Mouse (Mus musculus) c-Kit-positive CD71-positive TER-119-positive erythroid progenitor cells, embryonic 14.5 days (primary cell): ENCODE data around the gene Fuca2.

Experiments
- DNase-seq: peaks from one replicate; pipeline ENCODE4 v3.0.0-alpha.2; 2013; ENCODE audit warnings: low spot score

Gene Fuca2

GRCm38 (mm10) chr10:13534751-13535150 lies 35.4 kb downstream of the Fuca2 start:
- no peak for DNase-seq

GRCm38 (mm10) chr10:13536706-13537105 lies 37.4 kb downstream of the Fuca2 start:
- DNase-seq: no peak

GRCm38 (mm10) chr10:13539769-13540333 lies 40.5 kb downstream of the Fuca2 start:
- no peak for DNase-seq

- DNase-seq: no peak
These were observed 42.4 kb downstream of the Fuca2 start for GRCm38 (mm10) chr10:13541721-13542120.

GRCm38 (mm10) chr10:13552646-13553497 lies 53.5 kb downstream of the Fuca2 start, which contains the start of the genes Adat2 and Pex3:
Adat2 (plus strand) TSS chr10:13552894.
Pex3 (minus strand) TSS chr10:13553142.
- peak; percentile 91 for DNase-seq

GRCm38 (mm10) chr10:13553498-13553985 lies 54.2 kb downstream of the Fuca2 start:
- no peak for DNase-seq

GRCm38 (mm10) chr10:13554316-13554715 lies 55.0 kb downstream of the Fuca2 start:
- no peak for DNase-seq

- no peak for DNase-seq
These were observed 60.8 kb downstream of the Fuca2 start for GRCm38 (mm10) chr10:13560014-13560674.

- DNase-seq: peak; percentile 24
These were observed 65.2 kb downstream of the Fuca2 start for GRCm38 (mm10) chr10:13564364-13565079.

GRCm38 (mm10) chr10:13565080-13565448 lies 65.7 kb downstream of the Fuca2 start:
- DNase-seq: no peak

GRCm38 (mm10) chr10:13566393-13566792 lies 67.1 kb downstream of the Fuca2 start:
- DNase-seq: no peak
